Mouse (Mus musculus) cerebellum, adult 2 months (tissue): ENCODE measurements around the gene Hdc. TPM values are rescaled to one million over a fixed set of nuclear protein-coding genes. Genes with fewer than 3 reads are reported as not detected.
"Not testable (repeated sequence)": the region's sequence is repeated elsewhere in the genome, so short reads cannot be mapped to it uniquely, and the experiment has no call there.

ENCODE experiments used
- DNase-seq, 2 experiments: peaks; one replicate each; pipeline ENCODE4 v3.0.0; 2021
- H3K27ac ChIP-seq: fragments of 200-500 bp; 2 replicates; pipeline ENCODE4 v1.5.1; 2012; ENCODE audit warnings: low read length, control low read depth, inconsistent platforms; ENCODE audit not compliant: insufficient read depth
- H3K27me3 ChIP-seq: fragments of 200-500 bp; 2 replicates; pipeline ENCODE4 v1.6.1; 2012; ENCODE audit warnings: inconsistent platforms, mild to moderate bottlenecking, low read length, moderate library complexity; ENCODE audit not compliant: control insufficient read depth, insufficient read depth
- H3K4me1 ChIP-seq: fragments of 200-500 bp; 2 replicates; pipeline ENCODE4 v1.6.1; 2011; ENCODE audit warnings: low read length; ENCODE audit not compliant: control insufficient read depth, insufficient read depth
- H3K4me3 ChIP-seq: fragments of 200-500 bp; replicated peaks from 2 replicates; pipeline ENCODE3; 2011; ENCODE audit warnings: mild to moderate bottlenecking, low read depth, low read length, control low read depth; ENCODE audit not compliant: insufficient read depth
- CTCF ChIP-seq: fragments of 200-500 bp; IDR thresholded peaks from 2 replicates; pipeline ENCODE4 v1.5.1; 2011; ENCODE audit warnings: low read depth, mild to moderate bottlenecking, control low read depth, low read length, moderate library complexity, borderline replicate concordance; ENCODE audit not compliant: insufficient read depth
- POLR2A ChIP-seq: fragments of 200-500 bp; IDR thresholded peaks from 2 replicates; pipeline ENCODE4 v1.6.1; 2011; ENCODE audit warnings: low read length, control low read depth, borderline replicate concordance; ENCODE audit not compliant: insufficient read depth
- WGBS: fragments of 180-500 bp; shearing (Covaris S2); methylation state at CpG from one replicate; pipeline ENCODE4 v1.1.7; 2018; 5-methylcytosine and 5-hydroxymethylcytosine counted together
- polyA plus RNA-seq: library from polyadenylated mRNA; depleted of rRNA; stranded (reverse); fragments of >200 nt; gene quantifications from 2 replicates; pipeline ENCODE4 v1.2.3, GENCODE M21; 2012

The Hdc gene
- polyA plus RNA-seq, 1 experiment = 6.6 TPM

DNA sequence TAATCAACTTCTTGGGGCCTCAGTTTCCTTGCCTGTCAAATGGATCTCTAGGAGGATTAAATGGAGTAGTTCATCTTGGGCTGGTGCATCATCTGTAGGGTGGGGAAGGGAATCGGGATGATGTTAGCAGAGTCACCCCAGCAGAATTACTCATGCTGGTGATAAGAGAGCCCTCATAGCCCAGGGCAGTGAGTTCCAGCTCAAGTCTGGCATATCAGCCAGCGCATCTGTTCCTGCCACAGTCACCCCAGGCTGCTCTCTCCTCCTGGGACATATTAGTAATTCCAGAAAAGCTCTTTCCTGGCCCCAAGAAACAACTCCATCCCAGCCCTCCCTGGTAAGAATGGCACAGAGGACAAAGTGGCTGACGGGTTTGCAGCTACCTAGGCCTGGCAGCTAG is 3.7 kb downstream of the Hdc start:
- peak in 1 of 2 experiments; percentile 32 for DNase-seq
- H3K4me3 ChIP-seq = no peak overlapping the region
- TF ChIP-seq CTCF (no peak), POLR2A (no peak)
- 79% methylated on average over 3 of the region's 3 CpGs for WGBS
- no peak overlapping the region for H3K27ac ChIP-seq
- no peaks in the 10 kb centered on the region for H3K27me3 ChIP-seq
- H3K4me1 ChIP-seq = no peaks in the 10 kb centered on the region

DNA sequence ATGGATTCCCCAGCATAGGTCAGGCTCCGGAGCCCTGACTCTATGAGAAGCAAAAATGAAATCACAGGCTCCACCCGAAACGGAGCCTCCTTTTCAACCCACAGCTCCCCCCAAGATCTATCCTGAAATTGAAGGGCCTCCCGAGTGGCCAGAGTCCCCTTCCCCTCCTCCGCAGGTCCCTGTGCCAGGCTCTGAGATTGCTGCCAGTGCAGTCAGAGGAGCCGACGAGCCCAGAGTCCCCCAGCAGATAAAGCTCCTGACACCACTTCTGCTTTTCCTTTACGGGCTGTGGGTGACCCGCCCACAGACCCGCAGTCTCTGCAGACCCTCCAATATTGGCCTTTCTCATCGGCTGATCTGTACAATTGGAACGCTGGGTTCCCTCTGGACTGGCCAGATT is 9.5 kb downstream of the Hdc start:
- H3K4me1 ChIP-seq, H3K27ac ChIP-seq, H3K4me3 ChIP-seq, H3K27me3 ChIP-seq, DNase-seq: not testable (repeated sequence)
- WGBS = 65% methylated on average over 12 of the region's 12 CpGs

DNA sequence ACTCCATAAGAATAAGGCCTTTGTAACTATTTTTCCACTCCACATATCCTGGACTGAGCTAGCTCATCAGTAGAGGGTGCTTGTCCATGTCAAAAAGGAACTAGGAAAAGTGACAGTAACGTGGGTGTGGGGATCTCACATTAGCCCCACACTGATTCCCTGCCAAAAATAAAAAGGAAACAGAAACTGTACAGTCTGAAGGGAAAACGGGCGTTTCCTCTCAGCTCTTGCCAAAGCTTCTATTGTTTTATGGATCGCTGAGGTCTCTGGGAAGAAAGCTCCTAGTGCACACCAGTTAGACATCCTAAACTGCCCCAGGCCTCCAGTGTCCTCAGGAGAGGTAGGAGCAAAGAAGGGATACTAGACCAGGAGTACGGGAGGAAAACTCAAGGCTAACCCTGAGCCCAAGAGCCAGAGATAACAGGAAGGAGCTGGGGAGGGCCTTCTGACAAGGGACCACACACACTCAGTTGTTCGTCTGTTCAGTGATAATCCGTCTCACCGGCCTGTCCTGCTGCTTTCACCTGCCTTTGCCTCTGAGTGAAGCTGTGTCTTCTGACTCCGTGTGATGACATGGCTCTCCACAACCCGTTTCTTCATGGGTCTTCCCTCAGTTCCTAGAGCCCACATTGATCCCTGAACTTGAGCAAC is 11.4 kb downstream of the Hdc start:
- no peak for DNase-seq
- H3K27ac ChIP-seq = no peak overlapping the region
- no peak overlapping the region for H3K4me3 ChIP-seq
- no peak for TF ChIP-seq POLR2A
- H3K27me3 ChIP-seq = no peaks in the 10 kb centered on the region
- H3K4me1 ChIP-seq = no peaks in the 10 kb centered on the region
- 51% methylated on average over 10 of the region's 10 CpGs for WGBS

DNA sequence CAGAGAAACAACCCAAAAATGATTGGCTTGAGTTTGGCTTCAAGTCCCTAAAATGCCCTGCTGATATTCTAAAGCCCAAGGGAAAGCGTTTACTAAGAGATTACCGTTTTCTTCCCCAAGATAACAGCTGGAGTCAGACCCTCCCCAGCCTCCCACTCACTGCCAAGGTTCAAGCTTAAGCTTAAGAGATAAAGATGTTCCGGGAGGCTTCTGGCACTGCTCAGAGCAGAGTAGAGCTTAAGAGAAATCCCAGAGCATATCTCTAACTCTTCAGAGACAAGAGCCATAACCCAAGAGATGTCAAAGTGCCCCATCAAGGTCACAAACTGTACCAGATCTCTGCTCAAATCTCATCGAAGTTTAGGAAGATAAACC is 12.4 kb downstream of the Hdc start:
- DNase-seq = no peak
- Histone ChIP-seq H3K27ac (no peak overlapping the region), H3K4me3 (no peak overlapping the region), H3K27me3 (no peaks in the 10 kb centered on the region), H3K4me1 (no peaks in the 10 kb centered on the region)
- 54% methylated on average over 4 of the region's 4 CpGs for WGBS
- TF ChIP-seq POLR2A = no peak
- TF ChIP-seq CTCF = no peak

DNA sequence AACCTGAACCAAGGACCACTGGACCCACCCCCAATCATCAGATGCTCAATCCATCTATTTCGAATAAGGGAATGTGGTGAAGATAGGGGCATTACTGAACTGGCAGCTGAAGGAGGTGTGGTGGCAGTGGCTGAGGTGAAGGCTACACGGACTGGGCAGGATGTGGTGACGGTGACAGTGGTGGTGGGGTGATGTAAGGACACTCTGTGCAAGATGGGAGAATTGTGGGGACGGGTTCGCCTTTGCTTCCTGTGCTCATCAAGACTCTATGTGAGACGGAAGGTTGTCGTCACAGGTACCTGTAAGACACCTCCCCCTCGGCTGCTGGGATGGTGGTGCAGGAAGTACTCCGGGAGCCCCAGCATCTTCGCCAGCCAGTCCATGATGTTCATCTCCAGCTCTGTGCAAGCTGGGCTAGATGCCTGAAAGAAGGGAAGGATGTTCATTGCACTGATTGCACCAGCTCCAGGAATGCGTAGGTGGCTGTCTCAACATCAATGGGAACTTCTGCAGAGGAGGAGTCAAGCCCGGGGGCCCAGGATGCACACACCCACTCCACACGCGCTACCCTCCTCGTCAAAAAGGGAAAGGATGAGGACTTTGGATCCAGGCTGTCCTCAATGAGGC is 12.9 kb downstream of the Hdc start:
- no peaks in the 10 kb centered on the region for H3K4me1 ChIP-seq
- no peak overlapping the region for H3K4me3 ChIP-seq
- no peak for DNase-seq
- no peaks in the 10 kb centered on the region for H3K27me3 ChIP-seq
- no peak for TF ChIP-seq POLR2A
- WGBS = 83% methylated on average over 15 of the region's 15 CpGs
- no peak overlapping the region for H3K27ac ChIP-seq

DNA sequence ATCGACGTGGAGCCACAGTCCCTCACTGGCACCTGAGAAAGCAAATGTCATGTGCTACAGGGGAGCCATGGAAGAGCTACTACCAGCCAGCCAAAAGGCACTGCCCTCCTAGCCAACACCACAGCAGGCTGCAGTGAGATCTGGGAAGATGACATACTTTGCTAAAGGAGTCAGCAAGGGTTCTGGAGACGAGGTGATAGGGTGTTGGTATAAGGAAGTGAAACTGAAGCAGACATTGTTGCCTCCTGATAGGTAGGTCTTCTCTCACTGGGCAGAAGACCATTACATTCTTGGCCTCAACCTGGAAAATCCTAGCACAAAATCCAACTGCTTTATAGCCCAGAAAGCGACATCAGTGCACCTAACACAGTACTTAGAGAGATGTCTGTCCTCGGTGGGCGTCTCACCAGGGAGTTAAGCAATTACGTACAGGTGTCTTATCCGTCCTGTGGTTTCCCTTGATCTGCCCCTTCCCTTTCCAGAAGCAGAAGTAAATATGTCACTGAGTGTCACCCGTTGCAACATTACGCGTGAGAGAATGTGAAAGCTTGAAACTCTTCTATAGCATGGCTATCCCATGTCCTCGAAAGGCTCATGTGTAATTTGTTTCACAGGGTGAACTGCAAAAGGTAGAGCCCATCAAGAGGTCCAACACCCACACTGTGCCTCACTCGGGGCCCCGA is 17.0 kb downstream of the Hdc start:
- H3K4me3 ChIP-seq = no peak overlapping the region
- TF ChIP-seq CTCF (no peak), POLR2A (no peak)
- no peaks in the 10 kb centered on the region for H3K27me3 ChIP-seq
- no peak for DNase-seq
- 76% methylated on average over 14 of the region's 14 CpGs for WGBS
- no peaks in the 10 kb centered on the region for H3K4me1 ChIP-seq
- H3K27ac ChIP-seq = no peak overlapping the region

DNA sequence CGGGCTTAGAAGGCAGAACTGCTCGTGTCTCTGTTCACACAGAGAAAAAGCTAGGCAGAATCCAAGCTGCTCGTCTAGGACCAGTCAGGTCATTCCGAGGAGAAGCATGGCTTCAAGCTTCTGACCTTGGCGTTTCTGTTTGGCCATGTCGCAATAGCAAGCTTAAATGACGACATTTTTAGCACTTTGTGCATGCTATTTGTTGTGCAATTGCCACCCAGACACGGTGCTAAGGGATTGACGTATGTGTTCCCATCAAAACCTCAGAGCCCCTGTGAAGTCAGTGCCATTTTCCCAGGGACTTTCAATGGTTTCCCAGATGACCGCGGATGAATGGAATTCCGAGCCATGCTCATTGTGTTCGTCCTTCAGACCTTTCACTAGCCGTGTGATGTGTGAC is 18.6 kb downstream of the Hdc start:
- no peak overlapping the region for H3K4me3 ChIP-seq
- DNase-seq = no peak
- no peak for TF ChIP-seq CTCF
- TF ChIP-seq POLR2A = no peak
- no peaks in the 10 kb centered on the region for H3K27me3 ChIP-seq
- WGBS = 70% methylated on average over 14 of the region's 14 CpGs
- H3K4me1 ChIP-seq = no peaks in the 10 kb centered on the region
- H3K27ac ChIP-seq = no peak overlapping the region

DNA sequence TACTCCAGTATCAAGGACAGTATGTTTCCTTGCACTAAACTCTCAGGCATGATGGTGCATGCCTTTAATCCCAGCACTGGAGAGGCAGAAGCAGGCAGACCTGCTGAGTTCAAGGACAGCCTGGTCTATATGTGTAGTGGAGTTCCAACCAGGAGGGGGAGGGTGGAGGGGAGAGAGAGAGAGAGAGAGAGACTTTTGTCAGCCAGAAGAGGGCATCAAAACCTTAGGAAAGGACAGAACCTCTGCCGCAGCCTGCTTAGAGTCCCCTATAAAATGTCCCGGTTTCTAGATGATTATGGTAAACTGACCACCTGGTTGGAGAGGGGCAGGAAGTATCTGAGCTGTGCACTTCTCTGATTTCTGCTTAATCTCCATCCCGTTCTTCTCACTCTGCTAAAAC is 20.1 kb downstream of the Hdc start:
- Histone ChIP-seq H3K4me1 (no peaks in the 10 kb centered on the region), H3K27ac (no peak overlapping the region), H3K27me3 (no peaks in the 10 kb centered on the region), H3K4me3 (no peak overlapping the region)
- 13% methylated on average over 3 of the region's 3 CpGs for WGBS
- DNase-seq = no peak
- TF ChIP-seq POLR2A (no peak), CTCF (peak; percentile 51; the same call in 1 of the 2 replicates)
